Mouse (Mus musculus) heart, postnatal 14 days (tissue): ENCODE measurements around the gene Smox. TPM values are rescaled to one million over a fixed set of nuclear protein-coding genes. Genes with fewer than 3 reads are reported as not detected.

Experiments
- DNase-seq, 2 experiments: peaks; one replicate each; pipeline ENCODE4 v3.0.0; 2021 to 2022
- intact Hi-C: fragments of 180-260 bp; cut with DNase I; formaldehyde crosslinking; loops from one replicate; pipeline ENCODE4 v1.15.1; 2025
- total RNA-seq, 2 experiments: library from RNA; stranded (reverse); gene quantifications; 2 replicates each; pipeline ENCODE4 v1.2.3; 2021

Smox gene
- total RNA-seq, 2 experiments from 2014 or later, result 37.0 to 40.6 TPM

- DNase-seq, result no peak
- intact Hi-C loops, result no loop called here
These were observed 55.6 kb downstream of the Smox start for GRCm38 (mm10) chr2:131546745-131547408.

GRCm38 (mm10) chr2:131548330-131548729, 57.0 kb downstream of the Smox start:
- intact Hi-C loops, result no loop called here
- no peak for DNase-seq

- intact Hi-C loops, result no loop called here
- DNase-seq, result no peak
These were observed 57.8 kb downstream of the Smox start for GRCm38 (mm10) chr2:131549090-131549489.

GRCm38 (mm10) chr2:131550474-131550873, 59.2 kb downstream of the Smox start:
- DNase-seq, result no peak
- intact Hi-C loops, result no loop called here

GRCm38 (mm10) chr2:131550906-131551305, 59.6 kb downstream of the Smox start:
- no peak for DNase-seq
- intact Hi-C loops, result no loop called here

GRCm38 (mm10) chr2:131551701-131552620, 60.7 kb downstream of the Smox start:
- intact Hi-C loops, result no loop called here
- peak in 1 of 2 experiments; percentile 12 for DNase-seq

- no peak for DNase-seq
These were observed 61.6 kb downstream of the Smox start for GRCm38 (mm10) chr2:131552736-131553400.

GRCm38 (mm10) chr2:131557896-131558295, 66.6 kb downstream of the Smox start:
- intact Hi-C loops, result no loop called here
- peak in 1 of 2 experiments; percentile 38 for DNase-seq

More at GRCm38 (mm10) chr2:131552736-131553400, 61.6 kb downstream of the Smox start:
- intact Hi-C loops, result no loop called here

GRCm38 (mm10) chr2:131560205-131560919, 69.1 kb downstream of the Smox start:
- intact Hi-C loops, result loop anchor here (5.0 kb wide), 3 partner anchors 112 to 392 kb away; partner anchors contain the start of gene Prnd
- no peak for DNase-seq

- peak in 1 of 2 experiments; percentile 6 for DNase-seq
- intact Hi-C loops, result loop anchor here (5.0 kb wide), 3 partner anchors 111 to 391 kb away; partner anchors contain the start of gene Prnd
These were observed 70.1 kb downstream of the Smox start for GRCm38 (mm10) chr2:131561344-131561870.

- intact Hi-C loops, result loop anchor here (1.0 to 5.0 kb wide), 4 partner anchors 110 to 390 kb away; partner anchors contain the start of gene Prnd
- peak; percentile 51 to 56 for DNase-seq
These were observed 70.7 kb downstream of the Smox start, which contains the start of gene Adra1d for GRCm38 (mm10) chr2:131561891-131562585. TSS of gene Adra1d (minus strand) at chr2:131562283.

GRCm38 (mm10) chr2:131562586-131563122, 71.4 kb downstream of the Smox start:
- peak; percentile 72 to 82 for DNase-seq
- intact Hi-C loops, result loop anchor here (1.0 to 5.0 kb wide), 4 partner anchors 110 to 390 kb away; partner anchors contain the start of gene Prnd

Other genes starting within 250 kb of the Smox start
- gene Pank2, start 229.0 kb upstream of the Smox start, total RNA-seq, result 10 to 100 TPM; 27.2 to 28.2 TPM
- 1 to 10 TPM; 3.4 to 3.9 TPM for gene Rnf24, start 138.6 kb upstream of the Smox start, total RNA-seq
- gene Adra1d, start 70.8 kb downstream of the Smox start, total RNA-seq, result 1 to 10 TPM; 4.1 to 4.6 TPM